Mouse (Mus musculus) adrenal gland, adult (tissue): ENCODE results near the gene Ankrd27.

ENCODE experiments used
- DNase-seq, 2 experiments: peaks; one replicate each; pipeline ENCODE4 v3.0.0; 2022 to 2023; ENCODE audit warnings: low spot score in 1 of 2; ENCODE audit not compliant: inconsistent age in 2 of 2

Gene Ankrd27

DNA sequence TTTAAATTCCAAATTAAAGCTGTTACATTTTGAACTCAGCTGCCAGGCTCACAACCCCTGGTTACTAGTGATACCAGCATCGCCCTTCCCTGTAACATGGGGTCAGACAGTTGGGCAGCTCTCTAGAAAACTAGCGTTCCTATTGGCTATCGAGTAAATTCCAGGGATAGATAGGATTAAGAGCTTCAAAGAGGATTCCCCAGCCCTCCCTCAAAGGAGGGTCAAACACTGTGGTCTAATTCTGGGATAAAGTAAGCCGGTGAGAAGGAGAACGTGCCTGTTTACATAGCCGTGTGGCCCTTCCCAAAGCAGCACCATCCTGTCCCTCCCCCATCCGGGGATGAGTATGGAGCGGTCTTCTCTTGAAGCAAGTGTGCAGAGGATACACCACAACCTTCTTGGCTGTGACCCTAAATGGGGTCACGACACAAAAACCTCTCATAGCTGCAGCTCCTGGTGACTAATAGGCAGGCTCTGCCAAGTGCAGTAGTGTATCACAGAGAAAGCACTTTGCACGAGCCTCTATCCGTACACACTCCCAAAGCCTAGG is 2.5 kb upstream of the Ankrd27 start:
- DNase-seq = no peak

DNA sequence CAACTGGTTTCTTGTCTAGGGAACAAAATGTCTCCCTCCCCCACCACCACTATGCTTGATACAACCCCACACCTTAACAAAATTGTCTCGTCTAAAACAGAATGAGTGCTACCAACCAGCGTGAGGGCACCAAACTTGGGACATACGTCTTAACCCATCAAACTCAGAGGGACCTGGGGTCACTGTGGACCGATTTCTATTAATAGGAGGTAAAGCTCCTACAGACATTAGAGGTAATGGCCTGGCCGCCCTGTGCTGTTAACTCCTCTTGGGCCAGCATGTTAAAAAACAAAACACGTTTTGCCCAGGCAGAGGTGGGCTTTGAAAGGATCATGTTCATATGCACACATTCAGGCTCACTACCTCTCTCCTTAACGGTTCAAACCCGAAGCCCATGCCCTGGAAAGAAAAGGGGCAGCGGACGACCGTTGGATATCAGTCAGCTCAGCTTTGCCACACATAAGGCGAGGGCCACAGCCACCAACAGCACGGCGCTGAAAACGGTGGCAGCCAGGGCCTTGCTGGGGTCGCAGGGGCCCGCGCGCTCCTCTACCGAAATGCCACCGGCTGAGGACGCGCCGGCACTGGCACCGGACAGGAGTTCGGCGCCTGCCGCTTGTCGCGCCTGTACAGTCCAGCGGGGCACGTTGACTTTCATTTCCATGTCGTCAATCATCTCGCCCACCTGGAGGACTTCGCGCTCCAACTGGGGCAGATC is 1.8 kb upstream of the Ankrd27 start:
- DNase-seq = no peak

DNA sequence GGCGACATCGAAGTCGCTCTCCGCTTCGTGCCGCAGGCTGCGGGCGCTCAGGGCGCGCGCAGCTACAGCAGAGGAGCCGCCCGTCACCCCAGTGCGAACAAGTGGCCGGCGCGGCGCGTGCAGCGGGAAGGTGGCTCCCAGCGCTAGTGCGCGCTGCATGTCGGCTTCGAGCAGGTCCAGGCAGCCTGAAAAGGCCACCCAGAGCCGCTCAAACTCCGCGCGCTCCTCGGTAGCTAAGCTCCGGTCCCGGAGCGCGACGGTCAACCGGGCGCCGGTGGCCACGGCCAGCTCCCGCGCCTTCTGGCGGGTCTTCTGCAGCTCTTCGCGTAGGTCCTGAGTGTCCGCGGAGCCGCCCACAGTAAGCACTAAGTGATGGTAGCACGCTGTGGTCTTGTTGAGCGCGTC is 1.3 kb upstream of the Ankrd27 start:
- DNase-seq = peak; percentile 36 to 81

DNA sequence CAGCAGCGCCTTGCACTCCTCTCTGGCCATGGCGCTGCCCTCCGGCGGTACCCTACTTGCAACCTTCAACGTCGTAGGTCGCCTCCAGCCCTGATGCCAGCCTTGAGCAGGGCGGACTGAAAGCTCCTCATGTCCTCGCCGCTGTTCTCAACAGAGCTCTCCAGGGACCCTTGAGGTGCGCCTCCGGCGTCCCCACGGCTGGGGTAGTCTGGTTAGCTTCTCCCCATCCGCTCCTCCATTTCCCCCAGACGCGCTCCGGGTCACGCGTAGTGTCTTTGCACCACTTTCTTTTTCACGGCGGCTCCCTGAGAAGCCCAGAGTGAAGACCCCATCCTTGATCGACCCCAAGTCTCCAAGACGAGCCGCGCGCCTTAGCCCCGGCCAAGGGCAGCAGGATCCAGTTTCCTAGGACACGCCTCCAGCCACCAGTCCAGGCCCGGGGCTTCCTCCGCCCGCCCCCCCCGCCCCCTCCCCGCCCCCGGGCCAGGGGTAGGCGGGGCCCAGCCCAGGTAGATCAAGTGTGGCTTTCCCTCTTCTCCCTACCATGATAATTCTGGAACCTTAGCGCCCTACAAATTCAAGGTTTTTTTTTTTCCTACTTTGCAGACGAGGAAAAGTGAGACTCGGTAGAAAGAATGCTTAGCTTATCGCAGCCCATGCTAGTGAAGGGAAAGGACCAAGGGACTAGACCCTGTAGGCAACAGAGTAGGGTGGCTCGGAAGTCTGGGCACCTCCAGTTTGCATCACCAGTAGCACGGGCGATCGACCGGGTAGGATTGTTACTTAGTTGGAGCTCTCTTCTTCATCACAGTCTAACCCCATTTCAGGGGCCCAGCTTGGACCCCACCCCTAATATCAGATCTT is 621 bp upstream of the Ankrd27 start, which contains the start of gene Rgs9bp:
TSS of gene Rgs9bp (minus strand) at position 392 of the 864 bp plus-strand sequence.
- DNase-seq = peak in 1 of 2 experiments; percentile 56

DNA sequence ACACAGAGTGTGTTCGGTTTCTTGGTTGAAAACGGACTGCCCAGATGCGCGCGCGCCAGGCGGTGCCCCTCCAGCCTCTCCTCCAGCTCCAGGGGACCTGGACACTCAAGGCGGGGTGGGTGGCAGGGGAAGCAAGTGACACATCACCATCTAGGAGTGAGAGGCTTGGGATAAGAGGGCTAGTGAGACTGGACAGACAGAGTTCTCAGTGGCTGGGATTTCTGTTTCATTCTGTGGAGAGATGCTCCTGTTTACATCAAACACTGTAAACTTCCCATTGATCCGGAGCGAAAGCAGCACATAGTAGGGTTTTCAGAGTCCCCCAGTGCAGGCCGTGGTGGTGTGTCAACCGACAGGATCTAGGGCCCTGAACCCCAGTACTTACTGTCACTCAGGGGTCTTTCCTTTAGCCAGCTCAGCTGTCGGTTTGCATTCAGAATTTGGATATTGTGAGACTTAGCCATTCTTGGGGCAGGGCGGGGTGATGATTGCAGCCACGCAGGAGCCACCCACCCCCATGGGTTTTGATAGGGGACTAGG is 932 bp downstream of the Ankrd27 start:
- DNase-seq = peak; percentile 13 to 23

DNA sequence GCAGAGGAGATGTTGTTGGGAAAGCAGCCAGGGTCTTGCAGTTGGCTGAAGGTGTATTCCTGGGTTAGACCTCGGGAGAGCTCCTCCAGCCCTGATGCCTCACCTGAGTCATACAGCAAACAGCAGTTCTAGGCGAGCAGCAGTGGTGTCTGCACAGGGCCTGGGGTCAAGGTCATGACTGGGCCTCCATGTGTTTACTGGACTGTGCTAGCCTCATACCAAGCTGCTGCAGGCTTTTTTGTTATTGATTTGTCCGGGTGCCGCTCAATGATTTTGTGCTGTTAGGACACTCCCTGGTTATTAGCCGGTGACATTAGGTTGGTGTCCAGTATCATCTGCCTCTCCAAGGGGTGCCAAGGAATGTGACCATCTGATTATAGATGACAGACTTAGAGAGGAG is 1.7 kb downstream of the Ankrd27 start:
- peak; percentile 13 to 40 for DNase-seq

DNA sequence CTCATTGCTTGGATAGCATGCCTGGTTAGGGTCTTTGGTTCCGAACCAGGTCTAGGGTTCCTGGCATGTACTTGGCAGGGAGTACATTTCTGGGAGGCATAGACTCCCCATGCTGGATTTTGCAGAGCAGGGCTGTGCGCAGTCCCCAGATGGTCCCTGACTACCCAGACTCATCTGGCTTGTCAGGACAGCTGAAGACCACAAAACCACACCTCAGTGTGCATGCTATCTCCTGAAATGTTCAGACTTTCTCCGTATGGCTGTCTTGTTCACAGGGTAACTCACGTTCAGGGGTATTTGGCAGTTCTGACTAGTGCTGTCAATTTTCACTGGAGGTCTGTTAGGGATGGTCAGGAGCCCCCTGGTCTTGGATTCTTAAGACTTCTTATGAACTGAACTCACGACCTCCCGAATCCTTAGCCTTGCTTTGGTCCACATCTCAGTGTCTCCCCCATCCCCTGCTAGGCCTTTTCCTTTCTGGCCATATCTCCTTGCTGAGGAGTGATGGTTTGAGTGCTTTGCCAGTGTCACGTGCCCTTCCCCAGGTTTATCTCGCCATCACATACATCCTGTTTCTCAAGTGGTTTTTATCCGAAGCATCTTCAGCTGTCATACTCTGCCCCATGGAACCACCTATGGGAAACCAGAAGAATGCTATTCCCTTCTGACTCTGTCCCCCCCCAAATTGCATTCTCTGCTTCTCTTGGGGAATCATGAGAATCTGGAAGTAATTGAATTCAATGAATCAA is 2.8 kb downstream of the Ankrd27 start:
- no peak for DNase-seq

DNA sequence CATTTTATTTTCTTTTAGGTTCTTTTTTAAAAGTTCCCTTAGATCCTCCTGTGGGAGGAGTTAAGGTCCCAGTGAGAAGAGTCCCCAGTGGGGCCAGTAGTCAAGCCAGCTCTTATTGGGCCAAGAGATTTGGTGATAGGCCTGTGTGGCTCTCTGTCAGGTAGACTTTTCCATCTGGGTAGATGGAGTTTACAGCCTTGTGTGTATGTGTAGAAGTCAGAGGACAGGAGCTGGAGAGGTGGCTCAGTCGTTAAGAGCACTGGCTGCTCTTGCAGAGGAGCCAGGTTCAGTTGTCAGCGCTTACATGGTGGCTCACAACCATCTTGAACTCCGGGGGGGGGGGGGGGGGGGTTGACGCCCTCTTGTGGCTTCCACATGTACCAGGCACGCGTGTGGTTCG is 3.4 kb downstream of the Ankrd27 start:
- no peak for DNase-seq

DNA sequence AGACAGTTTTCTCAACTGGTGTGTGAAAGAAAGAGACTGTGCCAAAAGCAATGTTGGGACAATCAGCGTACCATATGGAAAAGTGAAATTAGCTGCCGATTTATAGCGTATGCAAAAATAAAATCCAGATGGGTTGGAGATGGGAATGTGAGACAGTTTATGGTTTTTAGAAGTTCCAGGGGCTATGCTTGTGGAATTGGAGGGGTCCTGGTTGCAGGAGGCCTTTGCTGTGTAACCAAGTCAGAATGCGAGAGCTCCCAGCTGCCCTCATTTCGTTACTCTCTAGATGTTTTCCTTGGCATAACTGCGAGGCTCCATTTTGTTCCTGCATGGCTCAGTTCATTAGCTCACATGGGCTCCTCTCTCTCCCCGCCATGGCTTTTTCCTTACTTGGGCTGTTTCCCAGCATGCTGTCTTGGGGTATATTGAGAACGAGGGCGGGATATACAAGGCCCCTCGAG is 4.7 kb downstream of the Ankrd27 start:
- DNase-seq = peak in 1 of 2 experiments; percentile 58

DNA sequence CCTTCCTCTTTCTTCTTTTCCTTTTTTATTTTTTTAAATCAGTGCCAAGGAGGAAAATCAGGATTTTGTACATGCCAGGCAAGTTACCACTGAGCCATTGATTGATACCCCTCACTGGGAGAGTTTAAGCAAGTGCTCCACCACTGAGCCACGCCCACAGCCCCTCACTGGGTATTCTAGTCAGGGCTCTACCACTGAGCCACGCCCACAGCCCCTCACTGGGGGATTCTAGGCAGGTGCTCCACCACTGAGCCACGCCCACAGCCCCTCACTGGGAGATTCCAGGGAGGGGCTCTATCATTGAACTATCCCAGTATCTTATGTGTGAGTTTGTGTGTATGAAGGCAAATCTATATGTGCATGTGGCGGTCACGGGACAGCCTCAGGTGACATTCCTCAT is 8.3 kb downstream of the Ankrd27 start:
- DNase-seq = no peak

DNA sequence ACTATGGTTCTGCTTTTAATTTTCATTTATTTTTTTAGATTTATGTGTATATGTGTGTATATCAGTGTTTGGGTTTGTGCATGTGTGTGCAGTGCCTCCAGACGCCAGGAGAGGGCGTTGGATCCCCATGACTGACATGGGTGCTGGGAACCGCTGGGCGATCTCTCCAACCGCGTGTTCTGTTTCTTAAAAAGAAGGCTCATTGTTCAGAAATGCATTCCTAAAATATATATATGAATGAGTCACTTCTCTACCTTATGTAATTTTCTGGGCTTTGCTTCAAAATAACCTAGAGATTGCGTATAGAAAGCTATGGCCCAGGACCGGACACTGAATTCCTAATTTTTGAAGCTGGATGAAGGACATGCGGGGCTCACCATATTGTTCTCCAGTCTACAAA is 13.4 kb downstream of the Ankrd27 start:
- DNase-seq = no peak

DNA sequence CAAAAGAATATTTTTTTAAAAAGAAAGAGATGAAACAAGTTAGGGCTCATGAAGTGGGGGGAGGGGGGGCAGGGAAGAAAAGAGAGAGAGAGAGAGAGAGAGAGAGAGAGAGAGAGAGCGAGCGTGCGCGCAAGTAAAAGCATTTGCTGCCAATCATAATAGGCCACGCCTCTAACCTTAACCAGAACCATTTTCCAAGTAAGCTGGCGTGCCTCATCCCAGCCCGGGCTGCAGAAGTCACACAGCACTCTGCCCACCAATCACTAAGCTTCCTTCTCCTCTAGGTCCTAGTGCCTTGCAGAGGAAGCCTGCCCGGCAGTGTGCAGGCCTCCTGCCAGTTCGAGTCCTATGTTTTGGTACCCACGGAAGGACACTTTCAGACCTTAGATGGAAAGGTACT is 14.0 kb downstream of the Ankrd27 start:
- no peak for DNase-seq

DNA sequence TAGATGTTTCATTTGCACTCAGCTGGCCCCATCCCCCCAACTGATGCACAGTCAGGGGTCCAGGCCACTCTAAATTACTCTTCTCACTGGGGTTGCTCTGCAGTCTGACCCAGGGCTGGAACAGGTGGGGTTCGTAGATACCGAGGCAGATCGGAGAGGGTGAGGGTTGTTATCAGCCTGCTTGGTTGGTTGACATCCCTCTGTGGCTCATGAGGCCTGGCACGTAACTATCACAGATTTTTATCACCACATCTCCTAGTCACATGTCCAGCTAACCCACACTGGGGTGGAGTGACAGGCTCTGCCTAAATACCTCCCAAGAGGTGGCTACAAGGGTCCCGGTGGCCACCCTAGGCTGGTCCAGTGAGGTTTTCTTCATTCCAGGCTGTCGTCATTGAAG is 15.1 kb downstream of the Ankrd27 start:
- DNase-seq = no peak

DNA sequence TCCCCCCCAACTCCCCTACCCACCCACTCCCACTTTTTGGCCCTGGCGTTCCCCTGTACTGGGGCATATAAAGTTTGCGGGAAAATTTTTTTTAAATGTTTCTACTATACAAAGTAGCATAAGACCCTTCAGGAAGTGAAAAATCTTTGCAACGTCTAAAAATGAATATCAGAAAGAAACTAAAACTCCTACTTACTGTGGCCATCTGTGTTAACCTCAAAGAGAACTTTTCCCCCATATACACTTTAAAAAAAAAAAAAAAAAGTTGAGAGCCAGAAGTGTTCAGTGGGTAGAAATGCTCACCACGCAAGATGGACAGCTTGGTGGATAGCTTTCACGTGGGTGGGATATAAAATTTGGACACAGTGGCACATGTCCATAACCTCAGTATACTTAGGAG is 16.7 kb downstream of the Ankrd27 start:
- DNase-seq = no peak

DNA sequence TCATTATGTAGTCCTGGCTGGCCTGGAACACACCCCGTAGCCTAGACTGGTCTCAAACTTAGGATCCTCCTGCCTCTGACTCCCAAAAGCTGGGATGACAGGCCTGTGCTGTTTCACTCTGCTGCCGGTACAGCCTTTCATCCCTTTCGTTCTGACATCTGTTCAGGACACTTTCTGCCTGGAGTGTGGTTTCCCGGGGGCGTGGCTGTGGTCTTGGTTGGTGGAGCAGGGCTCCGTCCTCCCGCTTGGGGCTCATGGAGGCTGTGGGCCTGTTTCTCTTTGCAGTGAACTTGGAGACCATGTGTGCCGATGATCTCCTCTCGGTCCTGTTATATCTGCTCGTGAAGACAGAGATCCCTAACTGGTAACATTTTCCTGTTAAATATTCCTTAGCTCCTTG is 20.8 kb downstream of the Ankrd27 start:
- DNase-seq = no peak

DNA sequence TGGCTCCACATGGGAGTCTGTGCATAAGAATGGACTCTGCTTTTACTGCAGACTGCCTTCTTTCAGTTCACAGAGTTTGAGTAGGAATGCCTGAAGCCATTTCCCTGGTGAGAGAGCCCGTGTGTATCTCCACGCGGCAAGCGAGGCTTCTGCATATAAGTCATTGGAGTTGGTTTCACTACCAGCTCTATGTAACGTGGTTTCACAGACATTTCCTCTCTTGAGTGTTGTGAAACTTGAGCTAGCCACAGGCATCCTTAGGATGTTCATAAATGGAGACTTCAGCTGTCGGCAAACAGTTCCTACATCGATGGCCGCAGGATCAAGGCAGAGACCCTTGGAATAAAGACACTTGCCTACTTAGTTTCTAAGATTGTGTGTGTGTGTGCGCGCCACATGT is 23.2 kb downstream of the Ankrd27 start:
- DNase-seq = no peak

DNA sequence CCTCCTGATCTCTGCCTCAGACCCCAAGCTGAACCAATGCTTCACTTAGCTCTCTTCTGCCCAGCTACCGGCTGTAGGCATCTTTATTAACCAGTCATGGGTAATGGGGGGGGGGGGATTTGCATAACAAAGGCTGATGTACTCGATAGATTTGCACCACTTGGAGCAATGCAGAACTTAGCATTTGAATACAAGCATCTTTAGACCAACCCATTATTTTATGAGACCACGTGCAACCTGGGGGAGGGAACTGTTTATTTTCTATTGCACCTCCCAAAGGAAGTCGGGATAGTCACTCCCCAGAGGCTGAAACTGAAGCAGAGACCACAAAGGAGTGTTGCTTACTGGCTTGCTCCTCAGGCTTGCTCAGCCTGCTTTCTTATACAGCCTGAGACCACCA is 31.5 kb downstream of the Ankrd27 start:
- no peak for DNase-seq

DNA sequence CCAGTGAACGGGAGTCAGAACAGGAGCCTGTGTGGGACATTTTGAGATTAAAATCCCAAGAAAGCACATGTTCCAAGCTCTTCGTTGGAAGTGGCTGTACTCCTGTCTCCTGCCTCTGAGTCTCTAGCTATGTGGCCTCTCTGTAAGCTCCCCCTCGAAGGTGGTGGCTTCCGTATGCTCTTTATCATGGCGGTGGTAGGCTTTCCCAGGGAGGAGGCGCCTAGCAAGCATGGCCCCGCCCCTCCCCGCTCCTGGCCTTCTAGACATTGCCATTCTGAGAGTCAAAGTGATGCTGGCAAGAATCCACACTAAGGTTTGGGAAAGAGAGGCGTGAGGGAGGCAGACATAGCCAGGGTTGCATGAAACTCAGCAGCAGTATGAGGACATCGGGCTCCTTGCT is 36.6 kb downstream of the Ankrd27 start:
- no peak for DNase-seq

DNA sequence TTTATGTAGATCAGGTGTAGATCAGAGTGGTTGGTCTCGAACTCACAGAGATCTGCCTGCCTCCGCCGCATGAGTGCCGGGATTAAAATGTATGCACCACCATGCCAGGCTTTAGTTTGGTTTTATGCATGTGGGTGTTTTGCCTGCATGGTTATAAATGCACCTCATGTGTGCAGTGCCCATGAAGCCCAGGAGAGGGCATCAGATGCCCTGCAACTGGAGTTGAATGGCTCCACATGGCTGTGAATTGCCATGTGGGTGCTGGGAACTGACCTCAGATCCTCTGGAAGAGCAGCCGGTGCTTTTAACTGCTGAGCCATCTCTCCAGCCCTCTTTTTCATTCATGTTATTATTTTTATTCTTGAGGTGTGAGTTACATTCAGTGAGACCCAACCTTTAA is 40.0 kb downstream of the Ankrd27 start:
- no peak for DNase-seq

DNA sequence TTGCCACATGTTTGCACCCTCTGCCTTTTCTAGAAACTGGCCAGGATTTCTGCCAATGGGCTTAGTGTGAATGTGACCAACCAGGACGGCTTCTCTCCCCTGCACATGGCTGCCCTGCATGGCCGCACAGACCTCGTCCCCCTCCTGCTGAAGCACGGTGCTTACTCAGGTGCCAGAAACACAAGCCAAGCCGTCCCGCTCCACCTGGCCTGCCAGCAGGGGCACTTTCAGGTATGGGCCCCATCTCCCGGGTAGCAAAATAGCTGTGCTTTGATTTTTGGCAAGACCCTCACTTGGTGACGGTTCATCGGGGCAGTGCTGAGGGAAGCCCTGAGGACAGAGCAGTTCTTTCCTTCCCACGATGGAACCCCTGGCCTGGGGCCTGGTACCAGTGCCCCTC is 41.3 kb downstream of the Ankrd27 start:
- DNase-seq = no peak

DNA sequence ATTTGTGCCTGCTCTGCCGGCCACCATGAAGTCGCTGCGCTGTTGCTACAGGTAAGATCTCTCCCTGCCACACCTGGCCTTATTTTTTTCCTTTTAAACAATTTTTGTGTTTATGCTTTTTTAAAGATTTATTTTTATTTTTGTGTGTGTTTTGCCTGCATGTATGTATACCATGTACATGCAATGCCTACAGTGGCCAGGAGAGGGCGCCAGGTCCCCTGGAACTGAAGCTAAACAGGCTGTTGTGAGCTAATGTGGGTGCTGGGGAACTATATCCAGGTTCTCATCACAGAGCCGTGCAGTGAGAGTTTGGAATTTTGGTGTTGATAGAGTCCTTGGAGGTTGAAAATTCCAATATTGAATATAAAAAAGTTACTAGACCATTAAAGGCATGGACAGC is 42.5 kb downstream of the Ankrd27 start:
- peak; percentile 20 to 51 for DNase-seq
